Mouse (Mus musculus) layer of hippocampus, adult 18-20 months (tissue): ENCODE measurements around the gene Pex12. TPM values are rescaled to one million over a fixed set of nuclear protein-coding genes. Genes with fewer than 3 reads are reported as not detected.
A peak's percentile ranks its signal among the peaks of the same experiment; 100 is the strongest.
"Not testable (repeated sequence)": the region's sequence is repeated elsewhere in the genome, so short reads cannot be mapped to it uniquely, and the experiment has no call there.

Source experiments
- DNase-seq, 2 experiments: peaks; one replicate each; pipeline ENCODE4 v3.0.0; 2022; ENCODE audit warnings: low spot score in 2 of 2
- long read RNA-seq: library from polyadenylated mRNA; stranded (forward); transcript quantifications from one replicate; pipeline ENCODE4 v2.0.0, GENCODE M21; 2021
- total RNA-seq, 2 experiments: library from RNA; stranded (reverse); gene quantifications; 2 replicates each; pipeline ENCODE4 v1.2.3; 2021

The Pex12 gene
- 10 to 100 TPM in 1 of 2 experiments, 1 to 10 TPM in 1; 9.9 to 12.9 TPM for total RNA-seq
- long read RNA-seq, transcript Pex12-202 (4 exons, 2,389 nt), result major isoform, 8 of 17 reads
- long read RNA-seq, transcript Pex12-207 (3 exons, 2,501 nt), result minor isoform, 5 of 17 reads
- long read RNA-seq, partial matches to known transcripts, result 0 of 17 reads
- long read RNA-seq, other reads (novel, unspliced or antisense), result 2 of 17 reads

- DNase-seq, result peak; percentile 91 to 97
Measured at GRCm38 (mm10) chr11:83302526-83303251, at the start of gene Pex12. Pex12 (minus strand) TSS chr11:83302586.

GRCm38 (mm10) chr11:83341716-83342245 is 39.4 kb upstream of the Pex12 start:
- no peak for DNase-seq

- DNase-seq, result no peak
Measured at GRCm38 (mm10) chr11:83339705-83340104, 37.3 kb upstream of the Pex12 start.

GRCm38 (mm10) chr11:83335826-83336225 is 33.4 kb upstream of the Pex12 start:
- peak; percentile 26 to 62 for DNase-seq

GRCm38 (mm10) chr11:83327427-83327826 is 25.0 kb upstream of the Pex12 start:
- DNase-seq, result peak; percentile 16 to 66

- not testable (repeated sequence) for DNase-seq
Measured at GRCm38 (mm10) chr11:83326692-83327091, 24.3 kb upstream of the Pex12 start.

GRCm38 (mm10) chr11:83319048-83319447 is 16.7 kb upstream of the Pex12 start:
- DNase-seq, result no peak

GRCm38 (mm10) chr11:83312471-83312870 is 10.1 kb upstream of the Pex12 start:
- DNase-seq, result peak; percentile 51 to 79

GRCm38 (mm10) chr11:83306700-83307253 is 4.4 kb upstream of the Pex12 start:
- no peak for DNase-seq

- no peak for DNase-seq
Measured at GRCm38 (mm10) chr11:83304485-83304884, 2.1 kb upstream of the Pex12 start.

GRCm38 (mm10) chr11:83303751-83304150 is 1.4 kb upstream of the Pex12 start:
- peak in 1 of 2 experiments; percentile 27 for DNase-seq

- no peak for DNase-seq
Measured at GRCm38 (mm10) chr11:83302124-83302523, 262 bp downstream of the Pex12 start.

- DNase-seq, result no peak
Measured at GRCm38 (mm10) chr11:83301431-83301831, 955 bp downstream of the Pex12 start.

GRCm38 (mm10) chr11:83299724-83300123 is 2.7 kb downstream of the Pex12 start:
- no peak for DNase-seq

GRCm38 (mm10) chr11:83298225-83299195 is 3.9 kb downstream of the Pex12 start, which contains the start of gene Ap2b1:
Ap2b1 (plus strand) TSS chr11:83299024.
- DNase-seq, result peak; percentile 94 to 97

GRCm38 (mm10) chr11:83297816-83298215 is 4.6 kb downstream of the Pex12 start:
- DNase-seq, result peak in 1 of 2 experiments; percentile 24

- no peak for DNase-seq
Measured at GRCm38 (mm10) chr11:83294133-83294532, 8.3 kb downstream of the Pex12 start.

GRCm38 (mm10) chr11:83293182-83293581 is 9.2 kb downstream of the Pex12 start:
- no peak for DNase-seq

GRCm38 (mm10) chr11:83292251-83292587 is 10.2 kb downstream of the Pex12 start:
- DNase-seq, result no peak

- peak; percentile 93 to 97 for DNase-seq
Measured at GRCm38 (mm10) chr11:83291375-83292250, 10.8 kb downstream of the Pex12 start.
